Mouse (Mus musculus) bone marrow, adult 2 months (tissue): Measurements from ENCODE around the gene Hmgcl.

ENCODE experiments used
- CTCF ChIP-seq: fragments of 200-500 bp; IDR thresholded peaks from 2 replicates; pipeline ENCODE4 v1.5.1; 2011; ENCODE audit warnings: low read length, control low read depth; ENCODE audit not compliant: control insufficient read depth, insufficient read depth
- POLR2A ChIP-seq: fragments of 200-500 bp; IDR thresholded peaks from 2 replicates; pipeline ENCODE4 v1.6.1; 2011; ENCODE audit warnings: low read depth, mild to moderate bottlenecking, control low read depth, low read length, borderline replicate concordance; ENCODE audit not compliant: control insufficient read depth

DNA sequence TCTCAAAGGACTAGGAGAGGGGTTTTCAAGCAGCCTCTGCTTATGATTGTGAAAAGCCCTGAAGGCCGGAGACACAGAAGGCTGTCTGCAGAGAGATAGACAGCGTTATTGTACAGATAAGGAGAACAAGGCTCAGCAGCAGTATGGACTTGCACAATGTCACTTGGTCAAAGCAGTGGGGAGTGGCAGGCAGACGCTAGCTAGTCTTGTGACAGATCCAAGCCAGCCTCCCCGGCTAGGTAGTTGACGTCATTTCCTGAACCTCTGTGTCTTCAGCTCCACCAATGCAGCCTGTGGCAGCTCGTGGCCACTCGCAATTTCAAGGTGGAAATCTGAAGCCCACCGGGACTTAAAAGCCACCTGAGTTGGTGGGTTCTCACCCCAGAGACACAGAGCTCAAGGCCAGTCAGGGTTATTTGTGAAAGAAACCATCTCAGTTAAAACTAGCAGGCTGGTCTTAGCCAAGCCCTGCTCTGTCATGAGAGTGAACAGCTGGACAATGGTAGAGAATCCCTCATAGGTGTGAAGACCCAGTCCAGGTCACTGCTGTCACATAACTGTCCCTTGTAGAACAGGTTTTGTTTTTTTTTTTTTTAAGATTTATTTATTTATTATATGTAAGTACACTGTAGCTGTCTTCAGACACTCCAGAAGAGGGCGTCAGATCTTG, 47.7 kb upstream of the Hmgcl start:
- TF ChIP-seq CTCF: no peak
- no peak for TF ChIP-seq POLR2A
